ENCODE assay signal across 14 mouse cellular contexts in genomic region chr9:108150486-108150885, GRCm38 (mm10).
"Had no signal": no experiment of that assay in that cellular context is flagged by ENCODE, and none has a peak within 500 bp of the region (broad histone marks: within the 10 kb centered on the region; RNA-seq: fewer than 3 reads in every experiment).

No protein-coding gene starts in this region.

- ATAC-seq: liver, postnatal 0 days had no signal

- H3K27ac ChIP-seq: limb, embryonic 12.5 days; liver, embryonic 13.5 days; lung, embryonic 15.5 days; macrophage; midbrain, embryonic 12.5 days; neural tube, embryonic 12.5 days had no signal

- DNase-seq: kidney, adult 8-10 months; kidney, postnatal 25 days; liver; liver, embryonic 13.5 days; liver, postnatal 0 days; lung, postnatal 14 days; thymus, adult 18-20 months had no signal

- H3K4me3 ChIP-seq: limb, embryonic 12.5 days; liver, embryonic 13.5 days; lung, embryonic 15.5 days; megakaryocyte, embryonic 14.5 days; midbrain, embryonic 12.5 days; myocyte; neural tube, embryonic 12.5 days had no signal
